Mouse (Mus musculus) MEL (cell line): ENCODE data around the gene Imp4. TPM values are rescaled to one million over a fixed set of nuclear protein-coding genes. Genes with fewer than 3 reads are reported as not detected.
A peak's percentile ranks its signal among the peaks of the same experiment; 100 is the strongest.

Experiments used
- DNase-seq: peaks from one replicate; pipeline ENCODE4 v3.0.0; 2011; ENCODE audit warnings: low read depth, low spot score
- H3K27ac ChIP-seq: 2 replicates; pipeline ENCODE4 v1.5.1; 2012; ENCODE audit warnings: low read depth, mild to moderate bottlenecking, control low read depth, low read length, moderate library complexity; ENCODE audit not compliant: control insufficient read depth
- H3K27me3 ChIP-seq, 2 experiments: fragments of 150-350 bp in 1 of 2; sonication (generic) in 1 of 2; 2 replicates each; pipeline ENCODE4 v1.6.1; 2012; ENCODE audit warnings: low read length in 2 of 2, mild to moderate bottlenecking in 2 of 2, improper control_type of control experiment in 1 of 2, moderate library complexity in 1 of 2; ENCODE audit not compliant: insufficient read depth in 2 of 2, control insufficient read depth in 1 of 2
- H3K36me3 ChIP-seq, 2 experiments: 2 replicates each; pipeline ENCODE4 v1.6.1; 2012 to 2014; ENCODE audit warnings: low read length in 2 of 2, improper control_type of control experiment in 1 of 2, inconsistent platforms in 1 of 2, mild to moderate bottlenecking in 1 of 2; ENCODE audit not compliant: insufficient read depth in 2 of 2, control insufficient read depth in 1 of 2
- H3K4me1 ChIP-seq, 2 experiments: fragments of 150-350 bp in 1 of 2; sonication (generic) in 1 of 2; 2 replicates each; pipeline ENCODE4 v1.6.1; 2012; ENCODE audit warnings: low read length in 2 of 2, improper control_type of control experiment in 1 of 2, mild to moderate bottlenecking in 1 of 2; ENCODE audit not compliant: insufficient read depth in 2 of 2, control insufficient read depth in 1 of 2
- H3K4me3 ChIP-seq, 2 experiments: fragments of 150-350 bp in 1 of 2; sonication (generic) in 1 of 2; 2 replicates each; pipeline ENCODE4 v1.5.1; 2012; ENCODE audit warnings: low read depth in 2 of 2, low read length in 2 of 2, mild to moderate bottlenecking in 2 of 2, moderate library complexity in 2 of 2, control low read depth in 1 of 2, improper control_type of control experiment in 1 of 2; ENCODE audit not compliant: control insufficient read depth in 1 of 2, insufficient read depth in 1 of 2
- H3K79me2 ChIP-seq: 2 replicates; pipeline ENCODE4 v1.6.1; 2012; ENCODE audit warnings: mild to moderate bottlenecking, low read length, moderate library complexity; ENCODE audit not compliant: control insufficient read depth, poor library complexity, insufficient read depth
- H3K9ac ChIP-seq: 2 replicates; pipeline ENCODE4 v1.6.1; 2012; ENCODE audit warnings: low read depth, mild to moderate bottlenecking, control low read depth, low read length, moderate library complexity; ENCODE audit not compliant: control insufficient read depth, poor library complexity, severe bottlenecking
- H3K9me3 ChIP-seq: fragments of 150-350 bp; sonication (generic); replicated peaks from 2 replicates; pipeline ENCODE4 v1.6.1; 2012; ENCODE audit warnings: mild to moderate bottlenecking, low read length, improper control_type of control experiment, moderate library complexity; ENCODE audit not compliant: insufficient read depth
- CHD1 ChIP-seq: IDR thresholded peaks from 2 replicates; pipeline ENCODE4 v1.6.1; 2012; ENCODE audit warnings: low read depth, mild to moderate bottlenecking, inconsistent platforms, low read length, improper control_type of control experiment
- CTCF ChIP-seq, 3 experiments: IDR thresholded peaks in 2 of 3; conservative IDR thresholded peaks in 1 of 3; 2 replicates each; pipeline ENCODE4 v1.5.1; 2011 to 2012; ENCODE audit warnings: low read length in 3 of 3, low read depth in 2 of 3, mild to moderate bottlenecking in 2 of 3, improper control_type of control experiment in 1 of 3, inconsistent platforms in 1 of 3, mixed read lengths in 1 of 3, moderate library complexity in 1 of 3; ENCODE audit not compliant: control insufficient read depth in 1 of 3, insufficient read depth in 1 of 3, poor library complexity in 1 of 3, severe bottlenecking in 1 of 3
- E2F4 ChIP-seq: IDR thresholded peaks from 2 replicates; pipeline ENCODE4 v1.6.1; 2011; ENCODE audit warnings: low read depth, low read length, improper control_type of control experiment, borderline replicate concordance
- GATA1 ChIP-seq: IDR thresholded peaks from 2 replicates; pipeline ENCODE4 v1.6.1; 2011; ENCODE audit warnings: low read depth, low read length, improper control_type of control experiment
- HCFC1 ChIP-seq: IDR thresholded peaks from 2 replicates; pipeline ENCODE4 v1.6.1; 2012; ENCODE audit warnings: low read depth, mild to moderate bottlenecking, inconsistent platforms, low read length, improper control_type of control experiment, moderate library complexity
- JUND ChIP-seq: IDR thresholded peaks from 2 replicates; pipeline ENCODE4 v1.6.1; 2011; ENCODE audit warnings: low read depth, mild to moderate bottlenecking, improper control_type of control experiment, low read length
- MAFK ChIP-seq: IDR thresholded peaks from 2 replicates; pipeline ENCODE4 v1.6.1; 2011; ENCODE audit warnings: low read depth, mild to moderate bottlenecking, low read length, improper control_type of control experiment, borderline replicate concordance
- MAX ChIP-seq: IDR thresholded peaks from 2 replicates; pipeline ENCODE4 v1.6.1; 2011; ENCODE audit warnings: low read length, improper control_type of control experiment
- MAZ ChIP-seq: IDR thresholded peaks from 2 replicates; pipeline ENCODE4 v1.6.1; 2012; ENCODE audit warnings: low read depth, mild to moderate bottlenecking, inconsistent platforms, low read length, improper control_type of control experiment
- MYB ChIP-seq: IDR thresholded peaks from 2 replicates; pipeline ENCODE4 v1.6.1; 2011; ENCODE audit warnings: mild to moderate bottlenecking, low read depth, low read length, improper control_type of control experiment
- MYC ChIP-seq: IDR thresholded peaks from 2 replicates; pipeline ENCODE4 v1.6.1; 2011; ENCODE audit warnings: low read depth, mild to moderate bottlenecking, low read length, improper control_type of control experiment, moderate library complexity
- NELFE ChIP-seq: IDR thresholded peaks from 2 replicates; pipeline ENCODE4 v1.6.1; 2011; ENCODE audit warnings: low read depth, low read length, improper control_type of control experiment
- NRF1 ChIP-seq: IDR thresholded peaks from 2 replicates; pipeline ENCODE4 v1.6.1; 2014; ENCODE audit warnings: low read depth, mild to moderate bottlenecking, inconsistent platforms, low read length, improper control_type of control experiment, moderate library complexity; ENCODE audit not compliant: poor library complexity, insufficient read depth, severe bottlenecking
- POLR2AphosphoS5 ChIP-seq: IDR thresholded peaks from 2 replicates; pipeline ENCODE4 v1.6.1; 2012; ENCODE audit warnings: low read depth, borderline replicate concordance, mild to moderate bottlenecking, inconsistent platforms, low read length, moderate library complexity, mixed read lengths
- RAD21 ChIP-seq: IDR thresholded peaks from 2 replicates; pipeline ENCODE4 v1.6.1; 2011; ENCODE audit warnings: mild to moderate bottlenecking, low read depth, low read length, improper control_type of control experiment
- RCOR1 ChIP-seq: IDR thresholded peaks from 2 replicates; pipeline ENCODE4 v1.6.1; 2012; ENCODE audit warnings: low read depth, mild to moderate bottlenecking, inconsistent platforms, low read length, improper control_type of control experiment
- SIN3A ChIP-seq: IDR thresholded peaks from 2 replicates; pipeline ENCODE4 v1.6.1; 2012; ENCODE audit warnings: low read length, improper control_type of control experiment, inconsistent platforms
- SMC3 ChIP-seq: IDR thresholded peaks from 2 replicates; pipeline ENCODE4 v1.6.1; 2011; ENCODE audit warnings: low read depth, low read length, improper control_type of control experiment
- TAL1 ChIP-seq: IDR thresholded peaks from 2 replicates; pipeline ENCODE4 v1.6.1; 2012; ENCODE audit warnings: mild to moderate bottlenecking, inconsistent platforms, low read length, moderate library complexity, mixed read lengths
- TBP ChIP-seq: IDR thresholded peaks from 2 replicates; pipeline ENCODE4 v1.8.0; 2011; ENCODE audit warnings: low read depth, low read length, improper control_type of control experiment
- ZKSCAN1 ChIP-seq: IDR thresholded peaks from 2 replicates; pipeline ENCODE4 v1.6.1; 2012; ENCODE audit warnings: low read depth, mild to moderate bottlenecking, inconsistent platforms, low read length, improper control_type of control experiment, moderate library complexity
- ZMIZ1 ChIP-seq: IDR thresholded peaks from 2 replicates; pipeline ENCODE4 v1.6.1; 2012; ENCODE audit warnings: low read depth, mild to moderate bottlenecking, inconsistent platforms, low read length, improper control_type of control experiment, moderate library complexity
- ZNF384 ChIP-seq: IDR thresholded peaks from 2 replicates; pipeline ENCODE4 v1.6.1; 2012; ENCODE audit warnings: low read depth, mild to moderate bottlenecking, inconsistent platforms, low read length, improper control_type of control experiment
- polyA plus RNA-seq, 2 experiments: library from polyadenylated mRNA; stranded (reverse) in 1 of 2; unstranded in 1 of 2; fragments of >175 nt in 1 of 2; fragments of >200 nt in 1 of 2; gene quantifications; 2 replicates each; pipeline versions ENCODE4 v1.2.1 to v1.2.4; 2012; ENCODE audit warnings: low replicate concordance in 2 of 2, low read depth in 1 of 2; ENCODE audit not compliant: insufficient read length in 2 of 2, insufficient read depth in 1 of 2, missing spikeins in 1 of 2
- total RNA-seq: library from RNA; depleted of rRNA; stranded (reverse); fragments of 300-350 nt; gene quantifications from 2 replicates; pipeline ENCODE4 v1.2.3, GENCODE M21; 2012

The Imp4 gene
- total and polyA plus RNA-seq, 3 experiments, result 57.8 to 204 (median 125) TPM

- Histone ChIP-seq H3K79me2 (peaks cover 20% of the 10 kb centered on the region), H3K27ac (peak overlapping the region; percentile 13; the same call in 1 of the 2 replicates), H3K4me3 (peak overlapping the region; percentile 69 to 80), H3K36me3 (peaks cover 0 to 14% of the 10 kb centered on the region in 2 experiments; a peak in 3 of 4 replicates), H3K9me3 (no peaks in the 10 kb centered on the region), H3K27me3 (no peaks in the 10 kb centered on the region), H3K9ac (peak overlapping the region; percentile 81), H3K4me1 (peaks cover 0 to 7% of the 10 kb centered on the region in 2 experiments; a peak in 1 of 4 replicates)
- peak; percentile 54 for DNase-seq
- TF ChIP-seq MYC, result no peak
- peak; percentile 92 for TF ChIP-seq ZNF384
- TF ChIP-seq TBP, result no peak
- TF ChIP-seq E2F4, result no peak
Observed at GRCm38 (mm10) chr1:34438381-34439051, 1.1 kb upstream of the Imp4 start.

- Histone ChIP-seq H3K9me3 (no peaks in the 10 kb centered on the region), H3K27ac (peak overlapping the region; percentile 41), H3K4me3 (peak overlapping the region; percentile 67 to 69), H3K27me3 (no peaks in the 10 kb centered on the region), H3K36me3 (peaks cover 0 to 14% of the 10 kb centered on the region in 2 experiments; a peak in 3 of 4 replicates), H3K4me1 (peaks cover 0 to 7% of the 10 kb centered on the region in 2 experiments; a peak in 1 of 4 replicates), H3K9ac (peak overlapping the region; percentile 82), H3K79me2 (peaks cover 20% of the 10 kb centered on the region)
- DNase-seq, result no peak
- TF ChIP-seq MAFK, result no peak
- TF ChIP-seq SMC3, result 0 out of 2 replicates have a peak, but pooled peaks have one; percentile 8
- no peak for TF ChIP-seq ZKSCAN1
- no peak for TF ChIP-seq TBP
- 0 out of 2 replicates have a peak, but pooled peaks have one; percentile 20 for TF ChIP-seq POLR2AphosphoS5
- TF ChIP-seq E2F4, result no peak
- peak in 2 of 3 experiments; percentile 8 to 20; a peak in 2 of 6 replicates for TF ChIP-seq CTCF (IDR thresholded peaks at IDR 0.05 in 2 of 3, conservative IDR thresholded peaks at IDR 0.05 in 1 of 3; ENCODE audit: control insufficient read depth in 1 of 3, insufficient read depth in 1 of 3, low read depth in 2 of 3, low read length in 3 of 3, poor library complexity in 1 of 3, severe bottlenecking in 1 of 3)
- no peak for TF ChIP-seq JUND
- no peak for TF ChIP-seq MYB
- no peak for TF ChIP-seq MAZ
Observed at GRCm38 (mm10) chr1:34439961-34440630, 445 bp downstream of the Imp4 start.

- peaks cover 0 to 11% of the 10 kb centered on the region in 2 experiments; a peak in 3 of 4 replicates for H3K36me3 ChIP-seq
- H3K27me3 ChIP-seq, result no peaks in the 10 kb centered on the region
- no peak for DNase-seq
- H3K79me2 ChIP-seq, result peaks cover 20% of the 10 kb centered on the region
- H3K4me3 ChIP-seq, result no peak overlapping the region
- H3K27ac ChIP-seq, result no peak overlapping the region
- no peak overlapping the region for H3K9ac ChIP-seq
- peaks cover 0 to 6% of the 10 kb centered on the region in 2 experiments; a peak in 1 of 4 replicates for H3K4me1 ChIP-seq
- no peaks in the 10 kb centered on the region for H3K9me3 ChIP-seq
- no peak for TF ChIP-seq MAFK
- no peak for TF ChIP-seq SMC3
- TF ChIP-seq GATA1, result no peak
- TF ChIP-seq CTCF (IDR thresholded peaks at IDR 0.05 in 2 of 3, conservative IDR thresholded peaks at IDR 0.05 in 1 of 3; ENCODE audit: control insufficient read depth in 1 of 3, insufficient read depth in 1 of 3, low read depth in 2 of 3, low read length in 3 of 3, poor library complexity in 1 of 3, severe bottlenecking in 1 of 3), result no peak
- TF ChIP-seq SIN3A, result no peak
- no peak for TF ChIP-seq RCOR1
- TF ChIP-seq NRF1, result no peak
- TF ChIP-seq MAX, result no peak
- TF ChIP-seq JUND, result no peak
- TF ChIP-seq MYC, result no peak
- TF ChIP-seq NELFE, result no peak
- TF ChIP-seq E2F4, result no peak
- TF ChIP-seq ZMIZ1, result no peak
- TF ChIP-seq RAD21, result no peak
- no peak for TF ChIP-seq TBP
- TF ChIP-seq CHD1, result no peak
- no peak for TF ChIP-seq POLR2AphosphoS5
- no peak for TF ChIP-seq TAL1
- no peak for TF ChIP-seq HCFC1
Observed at GRCm38 (mm10) chr1:34443124-34443523, 3.5 kb downstream of the Imp4 start.
